Mouse (Mus musculus): ENCODE measurements around the gene Aatk. TPM values are rescaled to one million over a fixed set of nuclear protein-coding genes. Genes with fewer than 3 reads are reported as not detected.

Aatk gene
- polyA plus RNA-seq, 1 experiment from 2014 or later, result 1.4 TPM

GRCm38 (mm10) chr11:119960671-119961070, 86.3 kb downstream of the Aatk start:
- ATAC-seq, result no peak

DNA sequence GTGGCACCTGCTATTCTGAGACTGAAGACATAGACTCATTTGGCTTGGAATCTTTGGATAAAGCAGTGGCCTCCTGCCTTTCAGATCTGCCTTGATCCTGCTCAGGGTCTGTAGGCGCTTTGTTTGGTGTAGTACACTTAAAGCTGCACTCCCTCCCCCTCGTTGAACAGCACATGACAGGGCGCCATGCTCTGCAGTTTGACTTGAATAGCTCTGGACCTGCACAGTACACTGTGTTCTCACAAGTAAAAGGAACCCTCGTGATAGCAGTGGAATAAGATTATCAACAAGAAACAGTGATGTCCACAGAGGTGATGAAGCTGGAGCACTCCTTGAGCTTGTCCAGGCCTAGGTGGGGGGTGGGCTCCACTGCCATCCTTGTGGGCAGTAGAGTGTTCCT, 87.3 kb downstream of the Aatk start:
- H3K4me1 ChIP-seq (ENCODE audit: insufficient read depth, low read depth, low read length), result peaks cover 29% of the 10 kb centered on the region
- H3K9ac ChIP-seq (replicated peaks; ENCODE audit: low read depth), result no peak overlapping the region
- 57% methylated on average over 4 of the region's 4 CpGs for WGBS
- peaks cover 11% of the 10 kb centered on the region; the same call in 1 of the 2 replicates for H3K36me3 ChIP-seq (ENCODE audit: insufficient read depth, low read length)
- TF ChIP-seq CTCF (IDR thresholded peaks at IDR 0.05), result no peak
- no peak for TF ChIP-seq EP300 (IDR thresholded peaks at IDR 0.05)
- H3K27me3 ChIP-seq (replicated peaks; ENCODE audit: insufficient read depth, low read length), result no peaks in the 10 kb centered on the region
- ATAC-seq (no peak), DNase-seq (ENCODE audit: low spot score) (no peak)
- H3K9me3 ChIP-seq (ENCODE audit: low read length), result no peaks in the 10 kb centered on the region
- no peak overlapping the region for H3K4me2 ChIP-seq (replicated peaks; ENCODE audit: low read depth, low read length)
- no peak overlapping the region for H3K27ac ChIP-seq (ENCODE audit: low read length)
- H3K4me3 ChIP-seq (ENCODE audit: low read depth, low read length), result no peak overlapping the region

More at GRCm38 (mm10) chr11:119960671-119961070, 86.3 kb downstream of the Aatk start:
- H3K4me3 ChIP-seq (ENCODE audit: low read depth, low read length), result no peak overlapping the region
- H3K27ac ChIP-seq (ENCODE audit: low read length), result no peak overlapping the region
- no peak overlapping the region for H3K9ac ChIP-seq (replicated peaks; ENCODE audit: low read depth)
- peaks cover 20% of the 10 kb centered on the region; the same call in 1 of the 2 replicates for H3K4me1 ChIP-seq (ENCODE audit: insufficient read depth, low read depth, low read length)
- WGBS, result 84% methylated on average over 6 of the region's 6 CpGs
- no peak for TF ChIP-seq CTCF (IDR thresholded peaks at IDR 0.05)
- no peak for TF ChIP-seq EP300 (IDR thresholded peaks at IDR 0.05)
- no peak for DNase-seq (ENCODE audit: low spot score)
- H3K9me3 ChIP-seq (ENCODE audit: low read length), result no peaks in the 10 kb centered on the region
- no peaks in the 10 kb centered on the region for H3K27me3 ChIP-seq (replicated peaks; ENCODE audit: insufficient read depth, low read length)
- no peak overlapping the region for H3K4me2 ChIP-seq (replicated peaks; ENCODE audit: low read depth, low read length)
- peaks cover 13% of the 10 kb centered on the region; the same call in 1 of the 2 replicates for H3K36me3 ChIP-seq (ENCODE audit: insufficient read depth, low read length)

DNA sequence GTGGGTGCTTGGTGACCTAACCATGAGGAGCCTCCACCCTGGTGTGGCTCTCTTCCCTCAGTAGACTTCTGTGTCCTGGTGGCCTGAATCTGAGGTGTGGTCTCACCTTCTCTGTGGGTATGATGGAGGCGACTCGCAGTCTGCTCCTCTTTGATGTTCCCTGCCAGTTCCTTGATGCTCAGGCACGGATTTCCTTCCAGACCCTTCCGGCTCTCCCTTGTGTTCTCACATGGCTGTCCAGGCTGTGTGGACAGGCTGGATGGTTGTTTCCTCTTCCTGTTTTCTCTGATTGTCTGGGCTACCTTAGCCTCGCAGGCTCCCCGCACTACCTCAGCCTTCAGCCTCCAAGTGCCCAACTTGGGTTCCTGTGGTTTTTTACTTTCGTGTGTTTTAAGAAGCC, 88.1 kb downstream of the Aatk start:
- WGBS, result 59% methylated on average over 7 of the region's 7 CpGs
- ATAC-seq, result peak; percentile 19; the same call in 1 of the 2 replicates
- Histone ChIP-seq H3K36me3 (ENCODE audit: insufficient read depth, low read length) (peaks cover 11% of the 10 kb centered on the region; the same call in 1 of the 2 replicates), H3K4me1 (ENCODE audit: insufficient read depth, low read depth, low read length) (peaks cover 38% of the 10 kb centered on the region), H3K27ac (ENCODE audit: low read length) (no peak overlapping the region), H3K4me3 (ENCODE audit: low read depth, low read length) (no peak overlapping the region), H3K9ac (replicated peaks; ENCODE audit: low read depth) (no peak overlapping the region), H3K27me3 (replicated peaks; ENCODE audit: insufficient read depth, low read length) (no peaks in the 10 kb centered on the region), H3K9me3 (ENCODE audit: low read length) (no peaks in the 10 kb centered on the region), H3K4me2 (replicated peaks; ENCODE audit: low read depth, low read length) (no peak overlapping the region)
- no peak for DNase-seq (ENCODE audit: low spot score)
- TF ChIP-seq EP300 (IDR thresholded peaks at IDR 0.05) (peak; percentile 60), CTCF (IDR thresholded peaks at IDR 0.05) (no peak)

MicroRNA genes within 50 kb of the gene (microRNA counts, 519-probe panel; counts per million panel counts)
- microRNA mmu-miR-338-3p (3,356 counts per million, percentile 20 among the panel's probes with 10 or more counts), microRNA mmu-miR-338-5p (not detected)

Small RNA genes lying within 50 kb of the gene (microRNA-seq; reads per million reads assigned to microRNA genes)
- gene Gm25948 (not detected), gene Mir3065 (not detected), gene Mir338 (not detected)

Other genes with a start within 250 kb of the Aatk start
- gene Chmp6, start 133.7 kb downstream of the Aatk start, polyA plus RNA-seq (2015; fragmentation: Nextera tagmentation; extraction: Ambion mirVana), result 83.6 and 89.9 TPM in 2 replicates
- 42.9 and 52.6 TPM in 2 replicates for gene Baiap2, start 104.4 kb downstream of the Aatk start, polyA plus RNA-seq (2015; fragmentation: Nextera tagmentation; extraction: Ambion mirVana)
- gene Cep131, start 39.7 kb upstream of the Aatk start, polyA plus RNA-seq (2015; fragmentation: Nextera tagmentation; extraction: Ambion mirVana), result 7.6 and 9.6 TPM in 2 replicates
- gene Tepsin, start 51.6 kb upstream of the Aatk start, polyA plus RNA-seq (2015; fragmentation: Nextera tagmentation; extraction: Ambion mirVana), result 8.2 TPM in 2 replicates
- gene Ndufaf8, start 51.8 kb upstream of the Aatk start, polyA plus RNA-seq (2015; fragmentation: Nextera tagmentation; extraction: Ambion mirVana), result 69.6 and 76.9 TPM in 2 replicates
- 66.6 and 69.4 TPM in 2 replicates for gene Slc38a10, start 104.2 kb upstream of the Aatk start, polyA plus RNA-seq (2015; fragmentation: Nextera tagmentation; extraction: Ambion mirVana)
- gene Bahcc1, start 185.8 kb upstream of the Aatk start, polyA plus RNA-seq (2015; fragmentation: Nextera tagmentation; extraction: Ambion mirVana), result 5.9 and 6.6 TPM in 2 replicates